Mouse (Mus musculus): ENCODE results near the gene Basp1. TPM values are rescaled to one million over a fixed set of nuclear protein-coding genes. Genes with fewer than 3 reads are reported as not detected.

Basp1 gene
- total RNA-seq (2023) = 12.9 TPM

DNA sequence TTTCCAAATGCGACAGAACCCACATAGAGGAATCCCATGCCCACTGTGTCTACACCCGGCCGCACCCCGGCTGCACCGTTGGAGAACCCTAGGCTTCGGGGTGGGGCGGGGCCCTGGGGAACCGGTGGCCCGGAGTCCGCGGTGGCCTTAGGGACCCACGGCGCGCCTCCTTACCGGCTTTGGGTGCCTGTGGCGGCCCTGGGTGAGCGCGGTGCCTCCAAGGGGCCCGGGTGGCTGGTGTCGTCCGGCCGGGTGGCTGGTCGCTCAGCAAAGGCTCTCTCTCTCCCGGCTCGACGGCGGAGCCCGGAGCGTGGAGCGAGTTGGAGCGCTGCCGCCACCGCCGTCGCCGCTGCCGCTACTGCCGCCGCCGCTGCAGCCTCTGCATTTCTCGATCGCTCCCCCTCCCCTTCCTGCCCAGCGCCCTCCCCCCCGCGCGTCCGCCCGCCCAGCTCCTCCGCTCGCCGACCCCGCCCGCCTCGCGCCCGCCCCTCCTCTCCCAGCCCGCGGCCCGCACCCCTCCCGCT, at the start of gene Basp1:
Gene Basp1 (minus strand): TSS at position 387 of the 524 bp plus-strand sequence.

Other genes starting within 250 kb of the Basp1 start
- 4.3 TPM for gene Myo10, start 208.8 kb upstream of the Basp1 start, total RNA-seq (2023)